In genomic region chr1:54734917-54735664, GRCm38 (mm10) we compare ENCODE assay signal across 16 mouse cellular contexts.
DNase-seq lines count a peak whose midpoint lies in the region; ATAC-seq lines count a peak whose summit lies in the region.
"Had no signal": no experiment of that assay in that cellular context is flagged by ENCODE, and none has a peak within 500 bp of the region (broad histone marks: within the 10 kb centered on the region; RNA-seq: fewer than 3 reads in every experiment).

No protein-coding gene starts in this region.

- no peaks in the 10 kb centered on the region for H3K27me3 ChIP-seq in neural tube, embryonic 12.5 days (replicated peaks)
- H3K27me3 ChIP-seq in hindbrain, embryonic 13.5 days = no peaks in the 10 kb centered on the region
- H3K27me3 ChIP-seq in neural tube, embryonic 14.5 days (ENCODE audit: control insufficient read depth, insufficient read depth, low read length) = no peaks in the 10 kb centered on the region
- H3K27me3 ChIP-seq: heart, embryonic 15.5 days had no signal

- no peaks in the 10 kb centered on the region for H3K9me3 ChIP-seq in neural tube, embryonic 12.5 days
- H3K9me3 ChIP-seq in hindbrain, embryonic 13.5 days = no peaks in the 10 kb centered on the region
- no peaks in the 10 kb centered on the region for H3K9me3 ChIP-seq in neural tube, embryonic 14.5 days (ENCODE audit: control insufficient read depth, low read length)
- H3K9me3 ChIP-seq: heart, embryonic 15.5 days had no signal

- H3K36me3 ChIP-seq in neural tube, embryonic 12.5 days = no peaks in the 10 kb centered on the region
- H3K36me3 ChIP-seq in hindbrain, embryonic 13.5 days = no peaks in the 10 kb centered on the region
- H3K36me3 ChIP-seq in neural tube, embryonic 14.5 days (ENCODE audit: control insufficient read depth, insufficient read depth, low read length) = no peaks in the 10 kb centered on the region
- H3K36me3 ChIP-seq: heart, embryonic 15.5 days had no signal

- H3K27ac ChIP-seq in neural tube, embryonic 12.5 days = no peak overlapping the region; the same call in 1 of the 2 replicates
- H3K27ac ChIP-seq in hindbrain, embryonic 13.5 days = peak overlapping the region; percentile 63
- H3K27ac ChIP-seq in neural tube, embryonic 14.5 days (ENCODE audit: low read depth, low read length) = peak overlapping the region; percentile 39
- H3K27ac ChIP-seq: heart, embryonic 15.5 days; layer of hippocampus, adult 2 months; liver, embryonic 14.5 days; macrophage; stomach, postnatal 0 days had no signal

- no peak overlapping the region for H3K4me3 ChIP-seq in neural tube, embryonic 12.5 days
- H3K4me3 ChIP-seq in hindbrain, embryonic 13.5 days = no peak overlapping the region
- H3K4me3 ChIP-seq in neural tube, embryonic 14.5 days (ENCODE audit: low read depth, low read length) = no peak overlapping the region
- H3K4me3 ChIP-seq: heart, embryonic 15.5 days; layer of hippocampus, adult 2 months had no signal

- no peak for ATAC-seq in neural tube, embryonic 12.5 days (ENCODE audit: low FRiP score, low read depth)
- peak; percentile 21 for ATAC-seq in hindbrain, embryonic 13.5 days (ENCODE audit: low FRiP score)
- peak; percentile 52; the same call in 1 of the 2 replicates for ATAC-seq in neural tube, embryonic 14.5 days (ENCODE audit: low read depth)
- ATAC-seq: intestine, embryonic 16.5 days had no signal

- 0 out of 2 replicates have a peak overlapping the region, but pooled peaks have one; percentile 2 for H3K4me2 ChIP-seq in neural tube, embryonic 12.5 days (replicated peaks)
- H3K4me2 ChIP-seq in hindbrain, embryonic 13.5 days = no peak overlapping the region
- H3K4me2 ChIP-seq in neural tube, embryonic 14.5 days (ENCODE audit: low read depth, low read length) = 0 out of 2 replicates have a peak overlapping the region, but pooled peaks have one; percentile 19
- H3K4me2 ChIP-seq: heart, embryonic 15.5 days had no signal

- H3K4me1 ChIP-seq in neural tube, embryonic 12.5 days = peaks cover 5% of the 10 kb centered on the region; the same call in 1 of the 2 replicates
- peaks cover 31% of the 10 kb centered on the region for H3K4me1 ChIP-seq in hindbrain, embryonic 13.5 days (replicated peaks)
- H3K4me1 ChIP-seq in neural tube, embryonic 14.5 days (ENCODE audit: control insufficient read depth, insufficient read depth, low read length) = peaks cover 19% of the 10 kb centered on the region; the same call in 1 of the 2 replicates

- H3K9ac ChIP-seq in neural tube, embryonic 12.5 days = no peak overlapping the region
- no peak overlapping the region for H3K9ac ChIP-seq in hindbrain, embryonic 13.5 days
- H3K9ac ChIP-seq in neural tube, embryonic 14.5 days (replicated peaks; ENCODE audit: low read depth, low read length) = no peak overlapping the region
- H3K9ac ChIP-seq: heart, embryonic 15.5 days; liver, embryonic 14.5 days had no signal

- peak; percentile 12 for DNase-seq in embryo, embryonic 10 days (ENCODE audit: low spot score)
- no peak for DNase-seq in embryo, embryonic 9.5 days (ENCODE audit: extremely low spot score)
- DNase-seq in neural tube, embryonic 10.5 days (ENCODE audit: extremely low spot score, low spot score) = no peak
- no peak for DNase-seq in urinary bladder, postnatal 36 days (ENCODE audit: low spot score in 2 of 2)
- DNase-seq in kidney, adult 8-10 months = no peak
- DNase-seq: adrenal gland, postnatal 14 days; cerebellum, adult 9-10 months had no signal

- 52% methylated on average over 17 of the region's 17 CpGs for WGBS in neural tube, embryonic 12.5 days
- WGBS in hindbrain, embryonic 13.5 days = 49% methylated on average over 17 of the region's 17 CpGs
- 36% methylated on average over 17 of the region's 17 CpGs for WGBS in neural tube, embryonic 14.5 days
